Mouse (Mus musculus) heart, postnatal 0 days (tissue): Measurements from ENCODE around the gene Mrtfb.

Source experiments
- CTCF ChIP-seq: IDR thresholded peaks from 2 replicates; pipeline ENCODE4 v1.5.1; 2016; ENCODE audit warnings: antibody characterized with exemption, control low read depth, low read depth
- EP300 ChIP-seq: IDR thresholded peaks from 2 replicates; pipeline ENCODE4 v1.6.1; 2016; ENCODE audit warnings: antibody characterized with exemption, low read depth

GRCm38 (mm10) chr16:13323751-13324150 lies 67.5 kb downstream of the Mrtfb start:
- TF ChIP-seq CTCF = no peak
- no peak for TF ChIP-seq EP300
